Mouse (Mus musculus): ENCODE data around the gene BC048671. TPM values are rescaled to one million over a fixed set of nuclear protein-coding genes. Genes with fewer than 3 reads are reported as not detected.

BC048671 gene
- polyA plus RNA-seq, 1 experiment from 2014 or later = not detected

GRCm38 (mm10) chr6:90324463-90324862 lies 23.4 kb downstream of the BC048671 start:
- Histone ChIP-seq H3K9me3 (no peaks in the 10 kb centered on the region), H3K4me2 (no peak overlapping the region), H3K27ac (replicated peaks) (no peak overlapping the region), H3K4me1 (replicated peaks) (peaks cover 8% of the 10 kb centered on the region), H3K36me3 (no peaks in the 10 kb centered on the region), H3K27me3 (peaks cover 20% of the 10 kb centered on the region), H3K4me3 (no peak overlapping the region), H3K9ac (no peak overlapping the region)
- 82% methylated on average over 3 of the region's 3 CpGs for WGBS
- no peak for ATAC-seq (ENCODE audit: low read depth)

DNA sequence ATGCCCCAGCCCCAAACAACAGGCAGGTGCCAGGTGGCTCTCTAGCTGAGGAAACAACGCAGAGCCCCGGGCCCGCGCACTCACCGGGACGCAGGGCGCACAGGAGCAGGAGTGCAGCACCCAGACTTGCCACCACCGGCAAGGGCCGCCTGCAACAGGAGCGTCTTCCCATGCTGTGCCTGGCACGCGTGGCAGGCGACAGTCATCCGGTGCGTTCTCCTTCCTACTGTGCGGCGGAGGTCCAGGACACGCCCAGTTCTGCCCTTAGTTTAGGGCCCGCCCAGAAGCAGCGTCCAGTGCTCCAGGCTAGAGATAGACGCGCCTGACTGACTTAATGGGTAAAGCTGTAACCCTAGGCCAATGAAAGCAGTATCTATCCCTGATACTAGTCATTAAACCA lies 24.0 kb downstream of the BC048671 start, which contains the start of gene Chst13:
Gene Chst13 (minus strand): TSS at position 195 of the 400 bp plus-strand sequence.
- H3K36me3 ChIP-seq = no peaks in the 10 kb centered on the region
- 0 out of 2 replicates have a peak within 1 kb of the TSS, but pooled peaks have one; percentile 8 for H3K4me3 ChIP-seq
- 7% methylated on average over 22 of the region's 22 CpGs for WGBS
- peak within 1 kb of the TSS; percentile 42 for H3K4me2 ChIP-seq
- peaks cover 8% of the 10 kb centered on the region for H3K4me1 ChIP-seq (replicated peaks)
- no peak for ATAC-seq (ENCODE audit: low read depth)
- H3K9me3 ChIP-seq = no peaks in the 10 kb centered on the region
- H3K27me3 ChIP-seq = peaks cover 20% of the 10 kb centered on the region
- no peak within 1 kb of the TSS for H3K27ac ChIP-seq (replicated peaks)
- H3K9ac ChIP-seq = peak within 1 kb of the TSS; percentile 9; the same call in 1 of the 2 replicates

DNA sequence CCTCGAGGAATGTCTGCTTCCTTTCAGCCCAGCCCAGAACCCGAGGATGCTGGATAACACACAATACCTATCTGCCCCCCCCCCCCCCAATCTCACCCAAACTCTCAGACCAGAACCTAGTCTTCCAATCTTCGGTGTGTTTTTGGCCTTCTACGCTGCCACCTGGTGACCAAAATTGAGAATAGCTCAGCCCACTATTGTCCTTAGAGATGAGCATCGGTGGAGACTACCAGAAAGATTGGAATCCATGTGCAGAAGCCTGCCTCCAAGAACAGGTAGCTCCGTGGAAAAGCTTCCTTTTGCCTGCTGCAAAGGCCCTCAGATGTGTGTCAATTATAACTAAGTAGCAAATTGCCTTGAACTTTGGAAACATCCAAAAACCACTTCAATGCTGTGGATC lies 26.7 kb downstream of the BC048671 start:
- Histone ChIP-seq H3K27me3 (peaks cover 20% of the 10 kb centered on the region), H3K9ac (no peak overlapping the region), H3K9me3 (no peaks in the 10 kb centered on the region), H3K4me1 (replicated peaks) (peaks cover 8% of the 10 kb centered on the region), H3K4me3 (no peak overlapping the region), H3K36me3 (no peaks in the 10 kb centered on the region), H3K4me2 (no peak overlapping the region), H3K27ac (replicated peaks) (no peak overlapping the region)
- WGBS = 32% methylated on average over 6 of the region's 6 CpGs
- ATAC-seq (ENCODE audit: low read depth) = no peak

DNA sequence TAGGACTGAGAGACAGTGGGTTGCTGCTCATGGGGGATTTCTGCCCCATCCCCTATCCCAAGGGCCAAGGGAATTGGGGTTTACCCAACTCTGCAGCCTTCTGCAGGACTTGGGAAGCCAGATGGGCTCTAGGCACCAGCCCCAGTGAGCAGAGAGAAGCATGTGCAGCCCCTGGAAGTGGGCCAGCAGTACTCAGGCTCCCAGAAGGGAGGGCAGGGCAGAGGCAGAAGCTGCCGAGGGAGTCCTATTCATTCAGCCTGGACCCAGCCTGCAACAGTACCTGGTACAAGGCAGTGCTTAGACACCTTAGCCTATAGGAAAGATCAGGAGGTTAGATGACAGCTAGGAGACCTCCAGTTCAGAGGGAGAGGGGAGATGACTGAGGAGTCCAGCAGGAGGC lies 28.9 kb downstream of the BC048671 start:
- peaks cover 4% of the 10 kb centered on the region for H3K4me1 ChIP-seq (replicated peaks)
- H3K4me3 ChIP-seq = no peak overlapping the region
- WGBS = 44% methylated on average over 1 of the region's 1 CpGs
- peak; percentile 49 for ATAC-seq (ENCODE audit: low read depth)
- no peak overlapping the region for H3K27ac ChIP-seq (replicated peaks)
- no peaks in the 10 kb centered on the region for H3K36me3 ChIP-seq
- H3K9ac ChIP-seq = no peak overlapping the region
- H3K9me3 ChIP-seq = no peaks in the 10 kb centered on the region
- H3K4me2 ChIP-seq = no peak overlapping the region
- H3K27me3 ChIP-seq = peaks cover 10% of the 10 kb centered on the region

DNA sequence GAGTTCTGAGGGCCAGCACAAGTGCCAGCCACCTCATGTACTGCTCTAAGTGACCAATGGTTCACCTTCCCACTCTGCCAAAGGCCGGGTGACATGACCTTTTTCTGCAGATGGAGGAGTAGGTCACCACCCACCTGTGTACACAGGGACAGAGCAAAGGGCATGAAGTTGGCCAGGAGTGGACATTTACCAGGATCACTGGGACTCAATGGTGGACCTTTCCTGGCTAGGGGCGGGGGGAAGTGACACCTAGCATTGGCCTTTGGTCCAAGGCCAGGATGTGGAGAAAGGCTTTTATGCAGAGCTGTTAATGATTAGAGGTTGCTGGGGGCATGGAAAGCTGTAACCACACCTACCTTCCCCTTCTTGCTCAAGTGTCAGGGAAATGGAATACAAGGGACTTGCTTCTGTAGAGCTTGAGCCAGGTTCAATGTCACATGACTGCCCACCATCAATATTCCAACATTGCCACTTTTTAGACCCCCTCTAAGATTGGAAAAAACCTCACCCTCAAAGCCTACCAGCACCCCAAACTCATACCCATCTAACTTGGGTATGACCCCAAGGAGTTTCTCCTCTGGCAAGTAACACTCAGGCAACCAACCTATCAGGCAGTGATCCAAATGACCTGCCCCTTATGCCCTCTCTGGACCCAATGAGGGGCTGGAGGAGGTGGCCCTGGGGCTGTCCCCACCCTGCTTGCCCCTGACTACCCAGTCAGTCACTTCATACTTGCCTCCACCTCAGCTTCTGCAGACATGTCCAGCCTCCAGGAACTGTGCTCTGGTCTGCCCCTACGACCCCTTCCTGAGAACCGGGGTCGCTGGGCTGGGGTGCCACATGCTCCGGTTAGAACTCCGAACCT lies 31.8 kb downstream of the BC048671 start, which contains the start of gene Uroc1:
Gene Uroc1 (plus strand): TSS at position 724 of the 865 bp plus-strand sequence.
- 82% methylated on average over 7 of the region's 7 CpGs for WGBS
- ATAC-seq (ENCODE audit: low read depth) = no peak
- no peaks in the 10 kb centered on the region for H3K27me3 ChIP-seq

DNA sequence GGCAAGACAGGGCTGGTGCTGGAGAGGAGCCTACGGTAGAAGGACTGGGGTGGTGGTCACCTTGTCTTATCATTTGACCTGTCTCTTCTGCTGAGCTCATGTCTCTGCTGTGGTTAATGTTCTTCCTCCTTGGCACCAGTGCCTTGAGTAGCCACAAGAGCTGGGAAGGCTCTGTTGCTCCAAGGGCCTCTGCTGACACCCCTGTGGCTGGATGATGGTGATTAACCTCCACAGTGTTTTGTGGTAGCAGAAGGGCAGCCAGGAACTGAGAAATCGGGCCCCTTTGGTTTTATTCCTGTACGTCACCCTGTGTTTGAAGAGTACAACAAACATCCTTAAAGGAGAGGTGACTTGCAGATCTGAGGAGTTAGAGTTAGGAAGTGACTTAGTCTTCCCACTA lies 33.2 kb downstream of the BC048671 start:
- no peak for ATAC-seq (ENCODE audit: low read depth)
- Histone ChIP-seq H3K36me3 (no peaks in the 10 kb centered on the region), H3K27me3 (no peaks in the 10 kb centered on the region), H3K4me2 (no peak overlapping the region), H3K9ac (no peak overlapping the region), H3K4me3 (no peak overlapping the region), H3K9me3 (no peaks in the 10 kb centered on the region), H3K4me1 (replicated peaks) (no peaks in the 10 kb centered on the region; the same call in 1 of the 2 replicates), H3K27ac (replicated peaks) (no peak overlapping the region)
- WGBS = 87% methylated on average over 3 of the region's 3 CpGs

More for the DNA sequence above, 31.8 kb downstream of the BC048671 start, which contains the start of gene Uroc1:
- H3K4me3 ChIP-seq = no peak within 1 kb of the TSS
- no peaks in the 10 kb centered on the region for H3K36me3 ChIP-seq
- no peaks in the 10 kb centered on the region; the same call in 1 of the 2 replicates for H3K4me1 ChIP-seq (replicated peaks)
- no peaks in the 10 kb centered on the region for H3K9me3 ChIP-seq
- H3K9ac ChIP-seq = no peak within 1 kb of the TSS
- no peak within 1 kb of the TSS for H3K27ac ChIP-seq (replicated peaks)
- no peak within 1 kb of the TSS for H3K4me2 ChIP-seq

GRCm38 (mm10) chr6:90342343-90342742 lies 41.3 kb downstream of the BC048671 start:
- WGBS = 78% methylated on average over 2 of the region's 2 CpGs
- no peak for ATAC-seq (ENCODE audit: low read depth)
- H3K4me2 ChIP-seq = no peak overlapping the region
- no peak overlapping the region for H3K9ac ChIP-seq
- H3K4me3 ChIP-seq = no peak overlapping the region
- H3K4me1 ChIP-seq (replicated peaks) = no peaks in the 10 kb centered on the region
- H3K27ac ChIP-seq (replicated peaks) = no peak overlapping the region
- H3K9me3 ChIP-seq = no peaks in the 10 kb centered on the region
- H3K36me3 ChIP-seq = no peaks in the 10 kb centered on the region
- H3K27me3 ChIP-seq = no peaks in the 10 kb centered on the region

DNA sequence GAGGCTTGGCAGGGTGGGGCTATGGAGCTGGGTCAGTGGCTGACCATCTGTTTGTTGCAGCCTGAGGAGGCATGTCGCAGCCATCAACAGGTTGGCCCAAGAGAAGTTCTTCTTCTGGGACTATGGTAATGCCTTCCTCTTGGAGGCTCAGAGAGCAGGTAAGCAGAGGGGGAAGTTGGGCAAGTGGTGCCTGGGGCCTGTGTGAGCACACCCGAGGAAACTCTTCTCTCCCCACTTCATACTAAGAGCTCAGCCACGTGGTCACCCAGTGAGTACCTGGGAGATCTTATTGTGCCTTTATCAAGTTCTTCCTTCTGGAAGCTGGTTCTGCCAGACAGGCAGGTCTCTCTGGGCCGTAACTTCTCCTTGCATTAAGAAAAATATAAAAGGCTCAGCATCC lies 46.2 kb downstream of the BC048671 start:
- WGBS = 82% methylated on average over 4 of the region's 4 CpGs
- ATAC-seq (ENCODE audit: low read depth) = no peak

DNA sequence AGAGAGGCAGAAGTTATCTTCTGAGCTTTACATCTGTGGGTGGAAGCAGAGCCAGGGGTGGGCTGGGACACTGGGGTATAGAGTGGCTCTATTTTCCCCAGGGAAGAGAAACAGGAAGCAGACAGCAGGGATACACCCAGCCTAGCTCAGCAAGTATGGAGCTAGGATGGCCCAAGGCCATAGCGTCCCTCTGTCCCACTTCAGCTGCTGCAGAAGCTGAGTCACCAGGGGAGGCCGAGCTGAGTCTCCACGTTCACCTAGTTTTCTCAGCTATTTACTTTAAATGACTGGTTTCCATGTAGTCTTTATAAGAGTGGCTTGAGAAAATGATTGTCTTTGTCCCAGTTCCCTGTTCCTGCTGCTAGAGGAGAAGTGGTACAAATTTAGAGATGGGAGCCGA lies 47.5 kb downstream of the BC048671 start:
- H3K4me2 ChIP-seq = no peak overlapping the region
- H3K4me1 ChIP-seq (replicated peaks) = no peaks in the 10 kb centered on the region
- no peak overlapping the region for H3K27ac ChIP-seq (replicated peaks)
- no peak overlapping the region for H3K9ac ChIP-seq
- no peak overlapping the region for H3K4me3 ChIP-seq
- 80% methylated on average over 4 of the region's 4 CpGs for WGBS
- H3K27me3 ChIP-seq = no peaks in the 10 kb centered on the region
- ATAC-seq (ENCODE audit: low read depth) = no peak
- no peaks in the 10 kb centered on the region for H3K36me3 ChIP-seq
- H3K9me3 ChIP-seq = no peaks in the 10 kb centered on the region

More for the DNA sequence above, 46.2 kb downstream of the BC048671 start:
- H3K4me2 ChIP-seq = no peak overlapping the region
- no peaks in the 10 kb centered on the region for H3K9me3 ChIP-seq
- no peak overlapping the region for H3K9ac ChIP-seq
- H3K36me3 ChIP-seq = no peaks in the 10 kb centered on the region
- H3K4me3 ChIP-seq = no peak overlapping the region
- no peaks in the 10 kb centered on the region for H3K27me3 ChIP-seq
- H3K4me1 ChIP-seq (replicated peaks) = no peaks in the 10 kb centered on the region
- no peak overlapping the region for H3K27ac ChIP-seq (replicated peaks)

DNA sequence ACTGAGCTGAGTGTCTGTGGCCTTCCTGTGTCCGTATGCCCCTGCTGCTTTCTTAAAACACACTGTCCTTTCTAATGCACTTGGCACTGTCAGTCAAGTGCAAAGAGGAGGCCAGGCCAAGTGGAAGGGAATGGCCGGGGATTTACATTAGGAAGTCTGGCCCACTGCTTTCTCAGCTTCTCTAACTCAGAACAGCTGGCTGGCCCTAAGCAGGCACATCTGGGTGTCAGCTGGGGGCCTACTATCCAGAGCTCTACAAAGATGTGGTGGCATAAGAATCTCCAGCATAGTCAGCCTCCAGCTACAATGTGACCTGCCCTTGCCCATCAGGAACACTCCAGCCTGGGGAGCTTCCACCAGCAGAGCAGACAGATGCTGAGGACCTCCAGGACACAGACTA lies 49.0 kb downstream of the BC048671 start:
- Histone ChIP-seq H3K4me3 (no peak overlapping the region), H3K9ac (no peak overlapping the region), H3K27me3 (no peaks in the 10 kb centered on the region), H3K27ac (replicated peaks) (no peak overlapping the region), H3K36me3 (no peaks in the 10 kb centered on the region), H3K9me3 (no peaks in the 10 kb centered on the region), H3K4me2 (no peak overlapping the region), H3K4me1 (replicated peaks) (no peaks in the 10 kb centered on the region)
- no peak for ATAC-seq (ENCODE audit: low read depth)
- 73% methylated on average over 2 of the region's 2 CpGs for WGBS

All from neural tube, embryonic 13.5 days (tissue).